Mouse (Mus musculus): ENCODE data around the gene Slc33a1. TPM values are rescaled to one million over a fixed set of nuclear protein-coding genes. Genes with fewer than 3 reads are reported as not detected.

The Slc33a1 gene
- total RNA-seq, 2 experiments from 2014 or later, result 5.4 to 7.2 TPM

GRCm38 (mm10) chr3:63898581-63899308, 65.8 kb downstream of the Slc33a1 start:
- no peak for ATAC-seq (replicated peaks; ENCODE audit: low FRiP score, poor library complexity, severe bottlenecking)

GRCm38 (mm10) chr3:63897177-63897576, 67.4 kb downstream of the Slc33a1 start:
- ATAC-seq (replicated peaks; ENCODE audit: low FRiP score, poor library complexity, severe bottlenecking), result no peak

GRCm38 (mm10) chr3:63896303-63896702, 68.3 kb downstream of the Slc33a1 start:
- ATAC-seq (replicated peaks; ENCODE audit: low FRiP score, poor library complexity, severe bottlenecking), result no peak

GRCm38 (mm10) chr3:63895786-63896185, 68.8 kb downstream of the Slc33a1 start:
- no peak for ATAC-seq (replicated peaks; ENCODE audit: low FRiP score, poor library complexity, severe bottlenecking)

- ATAC-seq (replicated peaks; ENCODE audit: low FRiP score, poor library complexity, severe bottlenecking), result no peak
Observed at GRCm38 (mm10) chr3:63893677-63894076, 70.9 kb downstream of the Slc33a1 start.

- ATAC-seq (replicated peaks; ENCODE audit: low FRiP score, poor library complexity, severe bottlenecking), result no peak
Observed at GRCm38 (mm10) chr3:63892154-63892553, 72.4 kb downstream of the Slc33a1 start.

Other genes with a start within 250 kb of the Slc33a1 start
- not detected in 2 replicates for gene Plch1, start 65.3 kb downstream of the Slc33a1 start, total RNA-seq (2015; ENCODE audit: low replicate concordance)
- not detected in 2 replicates for gene Plch1, start 65.3 kb downstream of the Slc33a1 start, total RNA-seq (2017; ENCODE audit: low replicate concordance)
- gene E130311K13Rik, start 35.3 kb downstream of the Slc33a1 start, total RNA-seq (2015; ENCODE audit: low replicate concordance), result 2.3 TPM in 1 of 2 replicates, not detected in the other
- 0.98 and 2.5 TPM in 2 replicates for gene E130311K13Rik, start 35.3 kb downstream of the Slc33a1 start, total RNA-seq (2017; ENCODE audit: low replicate concordance)
- 10.0 and 10.4 TPM in 2 replicates for gene Gmps, start 11.3 kb upstream of the Slc33a1 start, total RNA-seq (2015; ENCODE audit: low replicate concordance)
- 9.3 and 9.6 TPM in 2 replicates for gene Gmps, start 11.3 kb upstream of the Slc33a1 start, total RNA-seq (2017; ENCODE audit: low replicate concordance)
- gene Vmn2r1, start 116.8 kb upstream of the Slc33a1 start, total RNA-seq (2015; ENCODE audit: low replicate concordance), result not detected in 2 replicates
- not detected in 2 replicates for gene Vmn2r1, start 116.8 kb upstream of the Slc33a1 start, total RNA-seq (2017; ENCODE audit: low replicate concordance)
- not detected in 2 replicates for gene Vmn2r2, start 177.2 kb upstream of the Slc33a1 start, total RNA-seq (2015; ENCODE audit: low replicate concordance)
- gene Vmn2r2, start 177.2 kb upstream of the Slc33a1 start, total RNA-seq (2017; ENCODE audit: low replicate concordance), result not detected in 2 replicates